Mouse (Mus musculus) ES-Bruce4 (cell line): ENCODE measurements around the gene Golim4.
"Not testable (repeated sequence)": the region's sequence is repeated elsewhere in the genome, so short reads cannot be mapped to it uniquely, and the experiment has no call there.

Experiments
- CTCF ChIP-seq: IDR thresholded peaks from one replicate; pipeline ENCODE4 v1.8.1; 2011; ENCODE audit warnings: low read depth, low read length
- EP300 ChIP-seq: IDR thresholded peaks from 2 replicates; pipeline ENCODE4 v1.6.1; 2011; ENCODE audit warnings: low read depth, low read length; ENCODE audit not compliant: insufficient read depth
- POLR2A ChIP-seq: IDR thresholded peaks from one replicate; pipeline ENCODE4 v1.8.1; 2011; ENCODE audit warnings: low read length; ENCODE audit not compliant: insufficient read depth

DNA sequence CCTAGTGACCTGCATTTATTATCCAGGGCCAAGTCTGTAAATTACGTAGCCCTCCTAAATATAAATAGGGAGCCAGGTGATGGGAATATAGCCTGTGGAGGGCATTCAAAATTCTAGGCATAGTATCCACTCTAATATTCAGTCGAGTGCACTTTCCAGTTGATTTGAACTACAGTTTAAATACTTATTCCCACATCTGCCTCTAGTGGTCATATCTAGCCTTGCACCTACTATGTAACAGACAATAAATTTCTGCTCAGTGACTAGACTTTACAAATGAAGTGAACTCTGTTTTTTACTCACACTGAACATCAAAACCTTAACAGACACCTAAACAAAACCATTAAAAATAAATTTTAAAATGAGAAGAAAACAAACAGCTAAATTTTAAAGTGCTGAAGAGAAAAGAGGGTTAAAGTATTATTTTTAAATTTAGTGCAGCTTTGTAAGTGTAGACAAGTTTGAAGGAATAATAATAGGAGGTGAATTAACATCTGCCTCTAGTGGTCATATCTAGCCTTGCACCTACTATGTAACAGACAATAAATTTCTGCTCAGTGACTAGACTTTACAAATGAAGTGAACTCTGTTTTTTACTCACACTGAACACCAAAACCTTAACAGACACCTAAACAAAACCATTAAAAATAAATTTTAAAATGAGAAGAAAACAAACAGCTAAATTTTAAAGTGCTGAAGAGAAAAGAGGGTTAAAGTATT, 24.4 kb upstream of the Golim4 start:
- TF ChIP-seq EP300, CTCF, POLR2A: not testable (repeated sequence)
